Mouse (Mus musculus) limb, embryonic 12.5 days (tissue): Measurements from ENCODE around the gene Mgat1. TPM values are rescaled to one million over a fixed set of nuclear protein-coding genes. Genes with fewer than 3 reads are reported as not detected.
A peak's percentile ranks its signal among the peaks of the same experiment; 100 is the strongest.

ENCODE experiments used
- ATAC-seq: fragments of 200-750 bp; cut with Nextera tagmentation; 2 replicates; pipeline ENCODE4 v1.8.0; 2017; ENCODE audit warnings: low read depth, moderate TSS enrichment; ENCODE audit not compliant: insufficient number of reproducible peaks, insufficient read depth, low FRiP score, low TSS enrichment
- H3K27ac ChIP-seq: fragments of 300-500 bp; sonication (generic); 2 replicates; pipeline ENCODE4 v1.5.1; 2016; ENCODE audit warnings: mild to moderate bottlenecking, moderate library complexity
- H3K27me3 ChIP-seq: fragments of 300-500 bp; sonication (generic); 2 replicates; pipeline ENCODE4 v1.6.1; 2016; ENCODE audit warnings: mild to moderate bottlenecking, moderate library complexity
- H3K36me3 ChIP-seq: fragments of 300-500 bp; sonication (generic); 2 replicates; pipeline ENCODE4 v1.6.1; 2016; ENCODE audit warnings: mild to moderate bottlenecking, moderate library complexity
- H3K4me1 ChIP-seq: fragments of 300-500 bp; sonication (generic); replicated peaks from 2 replicates; pipeline ENCODE4 v1.6.1; 2016
- H3K4me2 ChIP-seq: fragments of 300-500 bp; sonication (generic); 2 replicates; pipeline ENCODE4 v1.6.1; 2016; ENCODE audit warnings: mild to moderate bottlenecking, moderate library complexity
- H3K4me3 ChIP-seq: fragments of 300-500 bp; sonication (generic); replicated peaks from 2 replicates; pipeline ENCODE4 v1.5.1; 2016; ENCODE audit warnings: mild to moderate bottlenecking
- H3K9ac ChIP-seq: fragments of 300-500 bp; sonication (generic); replicated peaks from 2 replicates; pipeline ENCODE4 v1.6.1; 2016; ENCODE audit warnings: mild to moderate bottlenecking, moderate library complexity
- H3K9me3 ChIP-seq: fragments of 300-500 bp; sonication (generic); 2 replicates; pipeline ENCODE4 v1.6.1; 2016; ENCODE audit warnings: mild to moderate bottlenecking, moderate library complexity
- WGBS: fragments of 180-500 bp; shearing (Covaris S2); methylation state at CpG from one replicate; pipeline ENCODE4 v1.1.7; 2016; 5-methylcytosine and 5-hydroxymethylcytosine counted together
- polyA plus RNA-seq: library from polyadenylated mRNA; unstranded; fragments of >200 nt; fragmentation: Nextera tagmentation; extraction: Ambion mirVana; gene quantifications from 2 replicates; pipeline ENCODE4 v1.2.1, GENCODE M21; 2016

Mgat1 gene
- polyA plus RNA-seq, 1 experiment from 2014 or later: 46.0 TPM

DNA sequence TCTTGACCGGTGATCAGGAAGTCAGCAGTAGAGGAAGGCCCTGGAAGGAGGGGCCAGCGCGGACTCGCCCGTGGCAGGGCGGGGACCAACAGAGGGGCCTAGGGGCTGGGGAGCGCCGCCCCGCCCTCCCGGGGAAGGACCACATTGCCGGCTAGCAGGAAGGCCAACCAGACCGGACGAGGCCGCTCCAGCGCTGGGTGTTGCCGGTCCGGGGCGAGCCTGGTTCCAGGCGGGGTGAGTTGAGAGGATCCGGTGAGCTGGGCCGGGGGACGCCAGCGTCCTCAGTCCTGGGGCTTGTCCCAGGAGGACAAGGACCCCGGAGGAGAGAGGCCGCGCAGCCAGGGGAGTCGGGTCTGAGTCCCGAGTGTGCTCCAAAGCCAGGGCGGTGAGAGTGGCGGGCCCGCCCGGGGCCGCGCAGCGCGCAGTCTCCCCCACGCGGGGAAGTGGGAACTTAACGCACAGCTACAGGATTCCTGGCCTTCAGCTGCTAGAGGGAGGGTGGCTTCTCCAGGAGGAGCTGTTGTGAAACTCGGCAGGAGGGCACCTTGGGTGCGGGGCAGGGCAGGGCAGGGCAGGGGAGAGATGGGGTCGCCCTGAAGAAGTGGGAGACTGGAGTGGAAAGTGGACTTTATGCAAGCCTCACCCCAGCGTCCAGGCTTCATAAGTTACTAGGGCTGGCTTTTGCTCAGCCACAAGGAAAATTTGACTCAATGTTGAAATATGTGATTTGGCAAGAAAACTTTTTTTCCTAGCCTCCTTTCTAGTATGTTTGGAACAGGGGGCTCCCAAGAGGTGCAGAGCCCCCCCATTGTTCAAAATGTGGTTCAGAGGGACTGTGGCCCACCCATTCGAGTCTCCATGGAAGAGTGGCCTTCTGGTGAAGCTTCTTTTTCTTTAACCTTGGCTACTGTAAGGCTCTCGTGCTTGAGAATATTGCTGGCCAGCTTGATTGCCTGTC lies 6.7 kb downstream of the Mgat1 start:
- 2% methylated on average over 45 of the region's 45 CpGs for WGBS
- no peaks in the 10 kb centered on the region for H3K9me3 ChIP-seq
- peak overlapping the region; percentile 75 for H3K4me3 ChIP-seq
- peaks cover 38% of the 10 kb centered on the region for H3K4me1 ChIP-seq
- no peaks in the 10 kb centered on the region for H3K27me3 ChIP-seq
- peak overlapping the region; percentile 93 for H3K9ac ChIP-seq
- peak overlapping the region; percentile 95 for H3K27ac ChIP-seq
- H3K4me2 ChIP-seq: peak overlapping the region; percentile 73
- peak; percentile 92 for ATAC-seq
- peaks cover 36% of the 10 kb centered on the region for H3K36me3 ChIP-seq

GRCm38 (mm10) chr11:49251380-49251761 lies 7.4 kb downstream of the Mgat1 start:
- H3K36me3 ChIP-seq: peaks cover 43% of the 10 kb centered on the region
- peak overlapping the region; percentile 95; the same call in 1 of the 2 replicates for H3K27ac ChIP-seq
- ATAC-seq: no peak
- peak overlapping the region; percentile 93 for H3K9ac ChIP-seq
- no peaks in the 10 kb centered on the region for H3K27me3 ChIP-seq
- H3K4me1 ChIP-seq: peaks cover 35% of the 10 kb centered on the region
- peak overlapping the region; percentile 73 for H3K4me2 ChIP-seq
- WGBS: 62% methylated on average over 7 of the region's 7 CpGs
- no peaks in the 10 kb centered on the region for H3K9me3 ChIP-seq
- peak overlapping the region; percentile 75 for H3K4me3 ChIP-seq

GRCm38 (mm10) chr11:49252048-49252447 lies 8.1 kb downstream of the Mgat1 start:
- 88% methylated on average over 5 of the region's 5 CpGs for WGBS
- Histone ChIP-seq H3K36me3 (peaks cover 49% of the 10 kb centered on the region), H3K4me2 (no peak overlapping the region), H3K27ac (no peak overlapping the region), H3K9me3 (no peaks in the 10 kb centered on the region), H3K27me3 (no peaks in the 10 kb centered on the region), H3K4me1 (peaks cover 34% of the 10 kb centered on the region), H3K9ac (no peak overlapping the region), H3K4me3 (no peak overlapping the region)
- no peak for ATAC-seq

DNA sequence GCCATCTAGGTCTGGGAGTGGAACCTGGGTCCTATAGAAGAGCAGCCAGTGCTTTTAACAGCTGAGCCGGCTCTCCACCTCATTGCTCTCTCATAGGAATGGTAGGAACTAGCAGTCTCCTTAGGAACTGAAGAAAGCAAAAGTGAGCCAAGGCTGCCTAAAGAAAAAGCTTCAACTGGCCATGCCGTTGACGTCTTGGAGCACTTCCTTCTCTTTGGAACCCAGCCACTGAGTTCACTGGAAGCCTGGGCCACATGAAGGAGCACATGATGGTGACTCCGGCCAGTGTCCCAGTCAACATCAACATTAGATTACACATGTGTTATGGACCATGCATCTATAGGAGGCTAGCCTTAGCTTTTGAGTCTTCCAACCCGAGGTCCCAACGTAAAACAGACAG lies 9.0 kb downstream of the Mgat1 start:
- Histone ChIP-seq H3K9me3 (no peaks in the 10 kb centered on the region), H3K27ac (no peak overlapping the region), H3K27me3 (no peaks in the 10 kb centered on the region), H3K36me3 (peaks cover 51% of the 10 kb centered on the region), H3K4me1 (peaks cover 28% of the 10 kb centered on the region), H3K4me3 (no peak overlapping the region), H3K4me2 (no peak overlapping the region), H3K9ac (no peak overlapping the region)
- no peak for ATAC-seq
- WGBS: 94% methylated on average over 6 of the region's 6 CpGs

DNA sequence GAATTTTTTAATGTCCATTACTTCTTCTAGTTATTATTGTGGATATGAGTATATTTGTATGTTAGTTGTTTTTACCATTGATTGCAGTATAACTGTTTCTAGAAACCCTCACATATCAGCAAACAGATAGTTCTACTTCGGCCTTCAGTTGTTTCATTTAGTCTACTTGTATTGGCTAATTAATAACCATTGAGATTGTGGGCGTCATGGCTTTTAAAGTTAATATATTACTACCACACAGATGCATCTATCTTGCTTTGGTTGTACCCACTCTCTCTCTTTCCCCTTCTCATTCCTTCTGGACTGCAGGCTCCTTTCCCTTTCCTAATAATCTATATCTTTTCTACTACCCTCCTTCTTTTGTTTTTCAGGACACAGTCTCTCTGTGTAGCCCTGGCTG lies 15.3 kb downstream of the Mgat1 start:
- Histone ChIP-seq H3K4me3 (no peak overlapping the region), H3K36me3 (peaks cover 71% of the 10 kb centered on the region)
- WGBS: 96% methylated on average over 2 of the region's 2 CpGs

GRCm38 (mm10) chr11:49259829-49260228 lies 15.8 kb downstream of the Mgat1 start:
- ATAC-seq: no peak
- no peaks in the 10 kb centered on the region for H3K9me3 ChIP-seq
- H3K4me3 ChIP-seq: no peak overlapping the region
- H3K36me3 ChIP-seq: peaks cover 68% of the 10 kb centered on the region
- H3K4me2 ChIP-seq: no peak overlapping the region
- H3K9ac ChIP-seq: no peak overlapping the region
- no peaks in the 10 kb centered on the region for H3K27me3 ChIP-seq
- H3K4me1 ChIP-seq: no peaks in the 10 kb centered on the region
- WGBS: 85% methylated on average over 1 of the region's 1 CpGs
- no peak overlapping the region for H3K27ac ChIP-seq

More for the DNA sequence above, 15.3 kb downstream of the Mgat1 start:
- ATAC-seq: no peak
- no peak overlapping the region for H3K27ac ChIP-seq
- H3K9ac ChIP-seq: no peak overlapping the region
- no peaks in the 10 kb centered on the region for H3K27me3 ChIP-seq
- H3K4me2 ChIP-seq: no peak overlapping the region
- no peaks in the 10 kb centered on the region for H3K4me1 ChIP-seq
- no peaks in the 10 kb centered on the region for H3K9me3 ChIP-seq

DNA sequence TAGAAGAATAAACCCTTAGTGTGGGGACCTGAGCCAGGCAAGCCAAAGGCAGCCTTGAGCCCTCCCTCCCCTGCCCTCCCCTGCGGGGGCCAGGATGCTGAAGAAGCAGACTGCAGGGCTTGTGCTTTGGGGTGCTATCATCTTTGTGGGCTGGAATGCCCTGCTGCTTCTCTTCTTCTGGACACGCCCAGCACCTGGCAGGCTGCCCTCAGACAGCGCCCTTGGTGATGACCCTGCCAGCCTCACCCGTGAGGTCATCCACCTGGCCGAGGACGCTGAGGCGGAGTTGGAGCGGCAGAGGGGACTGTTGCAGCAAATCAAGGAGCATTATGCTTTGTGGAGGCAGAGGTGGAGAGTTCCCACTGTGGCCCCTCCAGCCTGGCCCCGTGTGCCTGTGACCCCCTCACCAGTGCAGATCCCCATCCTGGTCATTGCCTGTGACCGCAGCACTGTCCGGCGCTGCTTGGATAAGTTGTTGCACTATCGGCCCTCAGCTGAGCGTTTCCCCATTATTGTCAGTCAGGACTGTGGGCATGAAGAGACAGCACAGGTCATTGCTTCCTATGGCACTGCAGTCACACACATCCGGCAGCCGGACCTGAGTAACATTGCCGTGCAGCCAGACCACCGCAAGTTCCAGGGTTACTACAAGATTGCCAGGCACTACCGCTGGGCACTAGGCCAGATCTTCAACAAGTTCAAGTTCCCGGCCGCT lies 16.8 kb downstream of the Mgat1 start:
- Histone ChIP-seq H3K27me3 (no peaks in the 10 kb centered on the region), H3K4me2 (no peak overlapping the region), H3K4me1 (no peaks in the 10 kb centered on the region), H3K9ac (no peak overlapping the region), H3K27ac (no peak overlapping the region), H3K9me3 (no peaks in the 10 kb centered on the region), H3K4me3 (no peak overlapping the region), H3K36me3 (peaks cover 62% of the 10 kb centered on the region)
- ATAC-seq: no peak
- 93% methylated on average over 21 of the region's 21 CpGs for WGBS

DNA sequence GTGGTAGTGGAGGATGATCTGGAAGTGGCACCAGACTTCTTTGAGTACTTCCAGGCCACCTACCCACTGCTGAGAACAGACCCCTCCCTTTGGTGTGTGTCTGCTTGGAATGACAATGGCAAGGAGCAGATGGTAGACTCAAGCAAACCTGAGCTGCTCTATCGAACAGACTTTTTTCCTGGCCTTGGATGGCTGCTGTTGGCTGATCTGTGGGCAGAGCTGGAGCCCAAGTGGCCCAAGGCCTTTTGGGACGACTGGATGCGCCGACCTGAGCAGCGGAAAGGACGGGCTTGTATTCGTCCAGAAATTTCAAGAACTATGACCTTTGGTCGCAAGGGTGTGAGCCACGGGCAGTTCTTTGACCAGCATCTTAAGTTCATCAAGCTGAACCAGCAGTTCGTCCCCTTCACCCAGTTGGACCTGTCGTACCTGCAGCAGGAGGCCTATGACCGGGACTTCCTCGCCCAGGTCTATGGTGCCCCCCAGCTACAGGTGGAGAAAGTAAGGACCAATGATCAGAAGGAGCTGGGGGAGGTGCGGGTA lies 17.4 kb downstream of the Mgat1 start:
- Histone ChIP-seq H3K27ac (no peak overlapping the region), H3K36me3 (peaks cover 60% of the 10 kb centered on the region), H3K4me2 (no peak overlapping the region), H3K9ac (no peak overlapping the region), H3K4me3 (no peak overlapping the region), H3K4me1 (no peaks in the 10 kb centered on the region), H3K9me3 (no peaks in the 10 kb centered on the region), H3K27me3 (no peaks in the 10 kb centered on the region)
- ATAC-seq: no peak
- WGBS: 93% methylated on average over 14 of the region's 14 CpGs

DNA sequence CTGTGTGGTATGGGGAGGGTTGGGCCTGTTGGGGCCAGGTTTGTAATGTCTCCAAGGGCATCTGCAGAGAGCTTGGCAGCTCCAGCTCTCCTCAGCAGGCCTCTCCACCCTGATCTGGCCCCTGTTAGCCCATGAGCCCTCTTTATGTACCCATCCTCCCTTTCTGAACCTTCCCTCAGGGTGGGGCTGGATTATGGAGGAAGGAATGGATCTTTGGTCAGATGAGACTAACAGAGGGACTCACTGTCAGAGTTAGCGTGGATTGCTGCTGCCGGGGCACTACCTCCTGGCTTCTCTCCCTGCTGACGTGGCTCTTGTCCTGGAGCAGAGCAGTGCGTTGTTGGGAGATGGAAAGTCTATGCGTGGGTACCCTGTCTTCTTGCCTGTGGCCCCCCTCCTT lies 18.3 kb downstream of the Mgat1 start:
- H3K4me1 ChIP-seq: no peaks in the 10 kb centered on the region
- H3K9ac ChIP-seq: no peak overlapping the region
- H3K27me3 ChIP-seq: no peaks in the 10 kb centered on the region
- H3K4me3 ChIP-seq: no peak overlapping the region
- H3K27ac ChIP-seq: no peak overlapping the region
- no peak for ATAC-seq
- H3K9me3 ChIP-seq: no peaks in the 10 kb centered on the region
- WGBS: 92% methylated on average over 5 of the region's 5 CpGs
- no peak overlapping the region for H3K4me2 ChIP-seq
- H3K36me3 ChIP-seq: peaks cover 52% of the 10 kb centered on the region

GRCm38 (mm10) chr11:49263149-49263548 lies 19.2 kb downstream of the Mgat1 start:
- Histone ChIP-seq H3K36me3 (peaks cover 52% of the 10 kb centered on the region), H3K4me3 (no peak overlapping the region), H3K9me3 (no peaks in the 10 kb centered on the region), H3K9ac (no peak overlapping the region), H3K27me3 (no peaks in the 10 kb centered on the region), H3K27ac (no peak overlapping the region), H3K4me2 (no peak overlapping the region), H3K4me1 (no peaks in the 10 kb centered on the region)
- 96% methylated on average over 6 of the region's 6 CpGs for WGBS
- no peak for ATAC-seq

GRCm38 (mm10) chr11:49264081-49264480 lies 20.1 kb downstream of the Mgat1 start:
- no peak overlapping the region for H3K9ac ChIP-seq
- peaks cover 52% of the 10 kb centered on the region for H3K36me3 ChIP-seq
- 88% methylated on average over 7 of the region's 7 CpGs for WGBS
- H3K27me3 ChIP-seq: no peaks in the 10 kb centered on the region
- no peak overlapping the region for H3K4me2 ChIP-seq
- no peak overlapping the region for H3K27ac ChIP-seq
- no peak for ATAC-seq
- no peaks in the 10 kb centered on the region for H3K4me1 ChIP-seq
- no peaks in the 10 kb centered on the region for H3K9me3 ChIP-seq
- no peak overlapping the region for H3K4me3 ChIP-seq
